Mouse (Mus musculus) yolk sac, embryonic 10.5 days (tissue): ENCODE data around the gene Grin2b.

Source experiments
- DNase-seq: peaks from one replicate; pipeline ENCODE4 v3.0.0-alpha.2; 2017; ENCODE audit warnings: low spot score

Grin2b gene

GRCm38 (mm10) chr6:136010290-136011037 is 162.8 kb downstream of the Grin2b start:
- DNase-seq, result no peak

DNA sequence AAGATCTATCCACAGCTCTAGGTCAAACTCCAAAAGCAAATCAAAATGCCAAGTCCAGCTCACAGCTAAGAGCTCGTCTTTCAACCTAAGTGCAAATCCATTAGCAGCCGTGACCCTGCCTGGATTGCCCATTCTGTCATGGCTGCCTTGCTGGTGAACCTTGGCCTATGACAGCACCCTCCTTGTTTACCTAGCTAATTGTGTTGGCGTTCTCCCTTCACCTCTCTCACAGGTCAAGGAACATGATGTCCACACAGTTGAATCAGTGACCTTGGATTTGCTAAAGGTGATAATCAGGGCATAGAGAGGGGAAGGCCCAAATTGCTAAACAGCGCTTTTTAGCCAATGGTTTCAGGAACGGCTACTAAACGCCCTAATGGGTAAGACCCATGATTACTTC is 165.2 kb downstream of the Grin2b start:
- no peak for DNase-seq

- DNase-seq, result no peak
Observed at GRCm38 (mm10) chr6:135994691-135995090, 178.6 kb downstream of the Grin2b start.

GRCm38 (mm10) chr6:135993897-135994296 is 179.4 kb downstream of the Grin2b start:
- no peak for DNase-seq

DNA sequence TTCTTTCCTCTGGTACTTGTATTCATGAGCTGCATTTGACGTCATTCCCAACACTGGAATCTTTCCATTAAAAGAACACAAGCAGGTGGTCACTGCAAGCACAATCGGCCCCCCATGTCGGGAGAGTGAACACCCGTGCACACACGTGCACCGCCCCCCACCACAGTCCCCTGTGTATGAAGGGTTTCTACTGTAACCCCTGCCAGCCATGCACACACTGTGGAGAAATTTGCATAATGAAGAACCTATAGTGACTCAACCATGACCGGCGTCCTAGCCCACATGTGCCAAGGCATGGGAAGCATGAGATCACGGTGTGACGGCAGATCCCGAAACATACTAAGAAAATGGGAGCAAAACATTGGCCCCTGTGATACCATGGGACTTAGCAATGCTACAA is 179.9 kb downstream of the Grin2b start:
- no peak for DNase-seq

GRCm38 (mm10) chr6:135976106-135976505 is 197.2 kb downstream of the Grin2b start:
- DNase-seq, result no peak

GRCm38 (mm10) chr6:135972481-135972880 is 200.8 kb downstream of the Grin2b start:
- no peak for DNase-seq

GRCm38 (mm10) chr6:135971481-135971880 is 201.8 kb downstream of the Grin2b start:
- DNase-seq, result no peak

GRCm38 (mm10) chr6:135970716-135971318 is 202.5 kb downstream of the Grin2b start:
- no peak for DNase-seq

GRCm38 (mm10) chr6:135961766-135962165 is 211.5 kb downstream of the Grin2b start:
- no peak for DNase-seq

GRCm38 (mm10) chr6:135959629-135960028 is 213.7 kb downstream of the Grin2b start:
- no peak for DNase-seq

GRCm38 (mm10) chr6:135951666-135952065 is 221.6 kb downstream of the Grin2b start:
- no peak for DNase-seq

GRCm38 (mm10) chr6:135945511-135945910 is 227.8 kb downstream of the Grin2b start:
- DNase-seq, result no peak

- no peak for DNase-seq
Observed at GRCm38 (mm10) chr6:135944358-135944757, 229.0 kb downstream of the Grin2b start.

DNA sequence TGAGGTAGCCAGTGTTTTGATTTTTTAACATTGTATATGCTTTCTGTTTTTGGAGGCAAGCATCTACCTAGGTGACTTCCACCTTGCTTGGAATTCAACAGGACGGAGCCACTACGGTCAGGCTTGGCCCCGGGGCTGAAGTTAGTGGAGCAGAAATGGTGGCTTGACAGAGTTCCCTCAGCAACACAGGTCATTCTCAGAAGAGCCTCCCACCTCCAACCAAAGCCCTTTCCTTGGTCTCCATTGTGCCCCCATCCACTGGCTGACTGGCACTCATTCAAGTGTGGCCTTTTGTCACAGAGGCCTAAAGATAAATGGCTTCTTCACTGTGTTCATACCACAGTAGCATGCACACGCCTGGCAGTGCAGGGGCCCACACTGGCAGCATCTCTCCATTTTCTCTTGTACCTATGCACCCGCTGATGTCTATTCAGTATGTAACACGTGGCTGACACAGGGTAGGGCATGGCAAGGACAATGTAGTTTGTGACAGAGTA is 230.1 kb downstream of the Grin2b start:
- DNase-seq, result no peak

DNA sequence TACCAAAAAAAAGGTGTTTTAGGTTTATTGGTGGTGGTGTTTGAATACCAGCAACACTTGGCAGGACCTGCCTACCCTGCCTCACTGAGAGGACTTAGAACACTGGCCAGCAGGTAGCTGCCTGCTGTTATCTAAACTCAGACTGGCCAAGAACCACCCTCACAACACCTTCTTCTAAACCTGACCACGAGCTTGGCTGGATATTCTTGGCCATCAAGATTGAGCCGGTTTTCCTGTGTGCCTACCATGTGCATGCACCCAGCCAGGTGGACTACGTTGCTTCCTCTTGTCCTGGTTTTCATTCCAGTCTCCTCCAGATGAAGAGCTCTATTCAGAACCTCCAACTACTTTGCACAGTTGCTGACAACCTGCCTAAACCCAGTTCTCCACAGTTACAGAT is 240.4 kb downstream of the Grin2b start:
- no peak for DNase-seq

- DNase-seq, result no peak
Observed at GRCm38 (mm10) chr6:135932400-135932920, 240.9 kb downstream of the Grin2b start.

- no peak for DNase-seq
Observed at GRCm38 (mm10) chr6:135917676-135918075, 255.6 kb downstream of the Grin2b start.

DNA sequence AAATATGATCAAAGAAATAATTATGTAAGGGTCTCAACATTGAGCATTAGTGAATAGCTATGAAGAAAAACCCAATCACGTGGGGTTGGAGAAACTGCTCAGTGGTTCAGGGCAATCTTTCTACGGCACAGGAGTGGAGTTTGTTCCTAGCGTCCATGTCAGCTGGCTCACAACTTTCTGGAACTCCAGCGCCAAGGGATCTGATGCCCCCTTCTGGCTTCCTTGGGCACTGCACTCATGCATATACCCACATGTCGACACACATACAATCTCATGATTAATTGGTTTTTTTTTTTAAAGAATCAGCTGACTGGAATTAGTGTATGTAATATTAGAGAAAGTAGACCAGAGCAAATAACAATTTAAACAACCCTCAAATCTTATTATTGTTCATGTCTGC is 258.7 kb downstream of the Grin2b start:
- DNase-seq, result no peak

GRCm38 (mm10) chr6:135912114-135912513 is 261.2 kb downstream of the Grin2b start:
- no peak for DNase-seq

GRCm38 (mm10) chr6:135911131-135911530 is 262.2 kb downstream of the Grin2b start:
- DNase-seq, result no peak

GRCm38 (mm10) chr6:135907540-135908320 is 265.6 kb downstream of the Grin2b start:
- DNase-seq, result peak; percentile 38

- DNase-seq, result no peak
Observed at GRCm38 (mm10) chr6:135907137-135907536, 266.2 kb downstream of the Grin2b start.
